Mouse (Mus musculus) spleen, adult 2 months (tissue): ENCODE measurements at regions not wholly inside any gene's neighbourhood (a gene's known extent, or its start where the extent isn't known, plus 50 kb on each side); places are given as distances from the start of the nearest gene placed in this dataset.

Source experiments
- CTCF ChIP-seq: fragments of 200-500 bp; IDR thresholded peaks from 2 replicates; pipeline ENCODE4 v1.5.1; 2011; ENCODE audit warnings: mild to moderate bottlenecking, inconsistent platforms; ENCODE audit not compliant: insufficient read depth, insufficient read length, insufficient replicate concordance; ENCODE audit errors: extremely low read depth
- POLR2A ChIP-seq: fragments of 200-500 bp; IDR thresholded peaks from 2 replicates; pipeline ENCODE4 v1.6.1; 2011; ENCODE audit warnings: low read depth, low read length, inconsistent platforms

DNA sequence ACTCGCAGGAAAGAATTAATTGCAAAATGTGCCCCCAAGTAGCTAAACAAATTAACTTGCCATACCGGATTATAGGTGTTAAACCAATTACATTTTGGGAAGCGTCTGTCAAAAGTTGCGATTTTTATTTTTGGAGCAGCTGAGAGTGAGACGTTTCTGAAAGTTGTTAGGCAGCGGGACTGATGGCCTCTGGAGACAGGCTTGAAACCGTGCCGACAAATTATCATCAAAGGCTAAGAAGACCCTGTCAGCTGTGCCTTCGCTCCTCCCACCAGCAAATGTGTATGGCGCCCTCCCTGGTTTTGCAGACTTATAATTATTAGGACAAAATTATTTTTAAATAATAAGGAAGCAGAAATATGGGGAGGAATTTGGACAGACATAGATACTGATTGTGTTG lies 161.5 kb upstream of the Zfp64 start:
- TF ChIP-seq POLR2A (no peak), CTCF (no peak)
